Mouse (Mus musculus) stomach, embryonic 16.5 days (tissue): Measurements from ENCODE around the gene Nectin2. TPM values are rescaled to one million over a fixed set of nuclear protein-coding genes. Genes with fewer than 3 reads are reported as not detected.

Experiments used
- ATAC-seq: fragments of 200-750 bp; cut with Nextera tagmentation; 2 replicates; pipeline ENCODE4 v1.8.0; 2017; ENCODE audit warnings: moderate number of reproducible peaks, moderate TSS enrichment; ENCODE audit not compliant: insufficient read depth, low FRiP score
- H3K27ac ChIP-seq: fragments of 300-500 bp; sonication (generic); 2 replicates; pipeline ENCODE4 v1.5.1; 2014; ENCODE audit warnings: low read length
- H3K27me3 ChIP-seq: fragments of 300-500 bp; sonication (generic); 2 replicates; pipeline ENCODE4 v1.6.1; 2014; ENCODE audit warnings: low read length, control low read depth, mixed read lengths; ENCODE audit not compliant: control insufficient read depth, insufficient read depth
- H3K36me3 ChIP-seq: fragments of 300-500 bp; sonication (generic); 2 replicates; pipeline ENCODE4 v1.6.1; 2014; ENCODE audit warnings: low read length; ENCODE audit not compliant: control insufficient read depth, insufficient read depth
- H3K4me1 ChIP-seq: fragments of 300-500 bp; sonication (generic); 2 replicates; pipeline ENCODE4 v1.6.1; 2014; ENCODE audit warnings: low read length, control low read depth, mixed read lengths; ENCODE audit not compliant: control insufficient read depth, insufficient read depth
- H3K4me2 ChIP-seq: fragments of 300-500 bp; sonication (generic); 2 replicates; pipeline ENCODE4 v1.6.1; 2014; ENCODE audit warnings: low read depth, low read length, mixed read lengths
- H3K4me3 ChIP-seq: fragments of 300-500 bp; sonication (generic); replicated peaks from 2 replicates; pipeline ENCODE4 v1.5.1; 2014; ENCODE audit warnings: mild to moderate bottlenecking, low read length
- H3K9ac ChIP-seq: fragments of 300-500 bp; sonication (generic); 2 replicates; pipeline ENCODE4 v1.6.1; 2014; ENCODE audit warnings: low read length
- H3K9me3 ChIP-seq: fragments of 300-500 bp; sonication (generic); replicated peaks from 2 replicates; pipeline ENCODE4 v1.6.1; 2016; ENCODE audit warnings: low read length, control low read depth; ENCODE audit not compliant: control insufficient read depth
- WGBS: fragments of 180-500 bp; shearing (Covaris S2); extraction: QIAGEN DNeasy Blood & Tissue Kit; methylation state at CpG from one replicate; pipeline ENCODE4 v1.1.7; 2014; 5-methylcytosine and 5-hydroxymethylcytosine counted together
- polyA plus RNA-seq: library from polyadenylated mRNA; unstranded; fragments of >200 nt; fragmentation: Nextera tagmentation; extraction: Ambion mirVana; gene quantifications from 2 replicates; pipeline ENCODE4 v1.2.1, GENCODE M21; 2015

Nectin2 gene
- polyA plus RNA-seq, 1 experiment from 2014 or later = 98.6 TPM

DNA sequence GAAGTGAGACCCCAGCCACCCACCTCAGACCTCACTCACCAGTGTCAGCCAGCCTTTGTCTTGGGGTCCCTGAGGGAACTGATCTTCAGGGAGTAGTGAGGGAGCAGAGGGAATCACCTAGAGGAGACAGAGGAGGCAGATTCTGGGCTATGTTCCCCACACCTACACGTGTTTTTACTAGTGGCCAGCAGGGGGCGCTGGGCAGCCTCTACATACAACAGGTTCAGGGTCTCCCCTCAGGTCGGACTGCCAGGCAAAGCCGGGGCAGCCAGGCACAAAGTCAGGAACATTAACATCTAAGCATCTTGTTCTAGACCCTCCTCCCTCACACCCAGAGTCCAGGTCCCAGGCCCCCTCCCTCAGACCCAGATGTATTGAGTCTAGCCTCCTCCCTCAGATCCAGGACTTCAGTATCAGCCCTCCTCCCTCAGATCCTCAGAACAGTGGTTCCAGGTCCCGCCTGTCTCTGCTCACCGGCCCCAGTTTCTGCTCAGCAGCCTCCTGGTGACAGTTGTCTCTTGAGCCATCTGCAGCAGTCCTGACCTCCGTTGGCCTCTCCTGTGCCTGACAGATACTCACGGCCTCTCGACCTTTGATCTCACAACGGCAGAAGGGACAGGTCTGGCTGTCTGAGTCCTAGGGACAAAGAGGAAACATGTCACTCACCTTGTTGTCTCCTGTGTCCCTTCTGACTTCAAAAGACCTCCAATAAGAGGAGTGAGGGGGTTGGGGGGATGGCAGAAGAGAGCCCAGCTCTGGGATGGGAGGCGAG, 34.7 kb upstream of the Nectin2 start:
- WGBS = 28% methylated on average over 11 of the region's 11 CpGs
- no peak overlapping the region for H3K4me2 ChIP-seq
- H3K27me3 ChIP-seq = no peaks in the 10 kb centered on the region
- no peak overlapping the region for H3K27ac ChIP-seq
- no peak overlapping the region for H3K4me3 ChIP-seq
- 0 out of 2 replicates have a peak, but pooled peaks cover 2% of the 10 kb centered on the region for H3K9me3 ChIP-seq
- H3K36me3 ChIP-seq = no peaks in the 10 kb centered on the region
- ATAC-seq = no peak
- H3K4me1 ChIP-seq = no peaks in the 10 kb centered on the region
- no peak overlapping the region for H3K9ac ChIP-seq

DNA sequence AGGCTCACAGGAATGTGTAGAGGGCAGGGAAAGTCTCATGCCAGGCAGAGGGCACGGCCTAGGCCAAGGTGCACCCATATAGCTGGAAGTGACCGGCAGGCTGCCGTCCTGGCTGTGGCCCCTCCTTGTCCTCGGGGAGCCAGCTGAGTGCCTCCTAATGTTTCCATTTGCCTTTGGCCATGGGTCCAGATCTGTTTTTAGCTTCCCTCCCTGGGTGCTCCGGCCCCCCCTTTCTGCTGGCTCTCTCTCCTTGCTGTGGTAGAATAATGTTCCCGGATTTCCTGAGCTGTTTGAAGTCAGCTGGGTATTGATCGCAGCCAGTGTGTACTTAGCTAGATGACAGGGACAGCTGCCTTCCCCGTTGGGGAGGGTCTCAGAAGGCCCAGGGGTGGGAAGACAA, 33.3 kb upstream of the Nectin2 start:
- Histone ChIP-seq H3K4me1 (no peaks in the 10 kb centered on the region), H3K36me3 (no peaks in the 10 kb centered on the region), H3K27ac (no peak overlapping the region), H3K9ac (no peak overlapping the region), H3K9me3 (0 out of 2 replicates have a peak, but pooled peaks cover 3% of the 10 kb centered on the region), H3K4me2 (no peak overlapping the region), H3K27me3 (no peaks in the 10 kb centered on the region), H3K4me3 (no peak overlapping the region)
- 49% methylated on average over 8 of the region's 8 CpGs for WGBS
- ATAC-seq = no peak

DNA sequence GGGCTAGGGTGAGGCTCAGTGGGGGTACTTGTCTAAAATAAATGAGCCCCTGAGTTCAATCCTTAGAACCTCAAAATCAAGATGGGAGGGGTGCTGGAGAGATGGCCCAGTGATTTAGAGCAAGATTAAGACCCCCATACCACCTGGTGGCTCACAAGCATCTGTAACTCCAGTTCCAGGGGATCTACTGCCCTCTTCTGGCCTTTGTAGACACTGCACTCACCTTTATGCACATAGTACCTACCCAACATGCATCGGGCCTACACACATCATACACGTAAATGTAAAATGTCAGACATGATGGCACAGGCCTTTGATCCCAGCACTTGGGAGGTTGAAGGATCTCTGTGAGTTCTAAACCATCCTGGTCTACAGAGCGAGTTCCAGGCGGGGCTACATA, 32.4 kb upstream of the Nectin2 start:
- 90% methylated on average over 4 of the region's 4 CpGs for WGBS
- no peak for ATAC-seq
- Histone ChIP-seq H3K27me3 (no peaks in the 10 kb centered on the region), H3K4me3 (no peak overlapping the region), H3K36me3 (no peaks in the 10 kb centered on the region), H3K27ac (no peak overlapping the region), H3K9me3 (0 out of 2 replicates have a peak, but pooled peaks cover 3% of the 10 kb centered on the region), H3K9ac (no peak overlapping the region), H3K4me1 (no peaks in the 10 kb centered on the region), H3K4me2 (no peak overlapping the region)

GRCm38 (mm10) chr7:19781741-19782140, 31.5 kb upstream of the Nectin2 start:
- no peaks in the 10 kb centered on the region for H3K27me3 ChIP-seq
- 0 out of 2 replicates have a peak, but pooled peaks cover 3% of the 10 kb centered on the region for H3K9me3 ChIP-seq
- H3K9ac ChIP-seq = no peak overlapping the region
- H3K27ac ChIP-seq = no peak overlapping the region
- no peak overlapping the region for H3K4me3 ChIP-seq
- no peaks in the 10 kb centered on the region for H3K4me1 ChIP-seq
- no peak for ATAC-seq
- WGBS = 90% methylated on average over 7 of the region's 7 CpGs
- H3K36me3 ChIP-seq = no peaks in the 10 kb centered on the region
- H3K4me2 ChIP-seq = no peak overlapping the region

GRCm38 (mm10) chr7:19779903-19780302, 29.6 kb upstream of the Nectin2 start:
- H3K9me3 ChIP-seq = 0 out of 2 replicates have a peak, but pooled peaks cover 3% of the 10 kb centered on the region
- WGBS = 76% methylated on average over 4 of the region's 4 CpGs
- no peak overlapping the region for H3K4me2 ChIP-seq
- no peak overlapping the region for H3K4me3 ChIP-seq
- H3K36me3 ChIP-seq = no peaks in the 10 kb centered on the region
- H3K27ac ChIP-seq = no peak overlapping the region
- H3K4me1 ChIP-seq = no peaks in the 10 kb centered on the region
- H3K9ac ChIP-seq = no peak overlapping the region
- H3K27me3 ChIP-seq = no peaks in the 10 kb centered on the region
- ATAC-seq = no peak

DNA sequence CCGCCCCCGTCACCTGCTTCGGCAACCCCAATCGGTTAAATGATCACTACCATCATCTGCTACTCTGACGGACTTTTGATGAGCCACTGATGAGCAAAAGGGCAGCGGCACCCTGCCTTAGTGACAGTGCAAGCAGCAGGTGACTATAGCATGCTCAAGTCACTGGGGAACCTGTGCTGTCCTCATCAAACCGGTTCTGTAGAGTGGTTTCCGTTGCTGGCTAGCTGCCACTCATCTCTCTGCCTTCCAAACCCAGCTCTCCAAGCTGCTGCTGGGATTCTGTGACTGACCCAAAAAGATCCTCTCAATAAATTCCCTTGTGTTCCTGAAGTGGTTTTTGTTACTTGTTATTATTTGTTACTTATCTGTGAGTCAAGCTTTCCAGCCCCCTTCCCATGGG, 28.4 kb upstream of the Nectin2 start:
- H3K36me3 ChIP-seq = no peaks in the 10 kb centered on the region
- no peak overlapping the region for H3K4me2 ChIP-seq
- no peak overlapping the region for H3K9ac ChIP-seq
- no peak overlapping the region for H3K4me3 ChIP-seq
- no peak for ATAC-seq
- H3K27me3 ChIP-seq = no peaks in the 10 kb centered on the region
- 84% methylated on average over 8 of the region's 8 CpGs for WGBS
- H3K9me3 ChIP-seq = 0 out of 2 replicates have a peak, but pooled peaks cover 3% of the 10 kb centered on the region
- no peak overlapping the region for H3K27ac ChIP-seq
- H3K4me1 ChIP-seq = no peaks in the 10 kb centered on the region

DNA sequence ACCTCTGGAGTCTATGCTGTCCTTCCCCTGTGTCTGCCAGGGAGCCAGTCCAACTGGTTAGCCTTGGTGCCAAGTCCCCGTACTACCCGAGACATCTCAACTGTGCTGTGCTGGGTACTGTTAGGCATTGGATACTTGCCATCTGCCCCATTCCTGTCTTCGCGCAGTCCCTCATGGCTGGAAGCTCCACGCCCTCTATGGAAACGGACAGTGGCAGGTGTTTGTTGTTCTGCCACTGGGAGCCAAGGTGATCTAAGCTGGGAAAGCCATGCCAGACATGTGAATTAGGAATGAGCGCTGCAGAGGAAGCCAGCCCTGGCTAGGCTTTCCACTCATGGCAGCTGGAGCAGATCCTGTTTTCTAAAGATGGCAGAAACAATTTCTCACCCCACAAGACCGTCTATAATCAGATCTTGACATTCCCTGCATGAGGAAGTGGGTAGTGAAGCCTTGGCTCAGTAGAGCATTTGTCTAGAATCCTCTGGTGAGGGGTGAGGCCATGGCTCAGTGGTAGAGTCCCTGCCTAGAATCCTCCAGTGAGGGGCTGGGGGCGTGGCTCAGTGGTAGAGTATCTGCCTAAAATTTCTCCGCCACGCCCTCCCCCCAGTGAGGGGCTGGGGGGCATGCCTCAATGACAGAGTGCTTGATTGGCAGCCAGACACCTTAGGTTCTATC, 26.9 kb upstream of the Nectin2 start:
- no peaks in the 10 kb centered on the region for H3K4me1 ChIP-seq
- no peaks in the 10 kb centered on the region for H3K27me3 ChIP-seq
- no peak overlapping the region for H3K9ac ChIP-seq
- H3K9me3 ChIP-seq = 0 out of 2 replicates have a peak, but pooled peaks cover 3% of the 10 kb centered on the region
- no peak overlapping the region for H3K4me2 ChIP-seq
- H3K4me3 ChIP-seq = no peak overlapping the region
- H3K27ac ChIP-seq = no peak overlapping the region
- no peaks in the 10 kb centered on the region for H3K36me3 ChIP-seq
- WGBS = 80% methylated on average over 11 of the region's 11 CpGs
- ATAC-seq = no peak

GRCm38 (mm10) chr7:19771682-19772081, 21.4 kb upstream of the Nectin2 start:
- Histone ChIP-seq H3K4me3 (no peak overlapping the region), H3K27me3 (no peaks in the 10 kb centered on the region), H3K27ac (no peak overlapping the region), H3K36me3 (no peaks in the 10 kb centered on the region), H3K9me3 (no peaks in the 10 kb centered on the region), H3K4me1 (peaks cover 27% of the 10 kb centered on the region), H3K4me2 (no peak overlapping the region), H3K9ac (no peak overlapping the region)
- no peak for ATAC-seq
- WGBS = 53% methylated on average over 4 of the region's 4 CpGs

- peak within 1 kb of the TSS; percentile 71 for H3K27ac ChIP-seq
- H3K36me3 ChIP-seq = no peaks in the 10 kb centered on the region
- H3K9me3 ChIP-seq = no peaks in the 10 kb centered on the region
- peaks cover 27% of the 10 kb centered on the region for H3K4me1 ChIP-seq
- H3K27me3 ChIP-seq = no peaks in the 10 kb centered on the region
- WGBS = 5% methylated on average over 9 of the region's 9 CpGs
- H3K4me2 ChIP-seq = peak within 1 kb of the TSS; percentile 94
- peak within 1 kb of the TSS; percentile 71 for H3K4me3 ChIP-seq
- H3K9ac ChIP-seq = peak within 1 kb of the TSS; percentile 87
- 0 out of 2 replicates have a peak, but pooled peaks have one; percentile 4 for ATAC-seq
Observed at GRCm38 (mm10) chr7:19770984-19771391, 20.7 kb upstream of the Nectin2 start, which contains the start of gene Bcam. Gene Bcam (minus strand): TSS chr7:19771016.
